Mouse (Mus musculus) heart, adult 2 months (tissue): ENCODE data around the gene Padi1.

Source experiments
- CTCF ChIP-seq: fragments of 200-600 bp; IDR thresholded peaks from 2 replicates; pipeline ENCODE4 v1.8.1; 2022; ENCODE audit warnings: antibody characterized with exemption, mild to moderate bottlenecking, moderate library complexity
- EP300 ChIP-seq: fragments of 200-500 bp; IDR thresholded peaks from 2 replicates; pipeline ENCODE4 v1.6.1; 2011; ENCODE audit warnings: low read depth, low read length, control low read depth; ENCODE audit not compliant: insufficient read depth
- POLR2A ChIP-seq: fragments of 200-500 bp; IDR thresholded peaks from 2 replicates; pipeline ENCODE4 v1.6.1; 2011; ENCODE audit warnings: mild to moderate bottlenecking, low read depth, low read length, control low read depth; ENCODE audit not compliant: insufficient read depth

- TF ChIP-seq POLR2A = no peak
- peak; percentile 59 for TF ChIP-seq CTCF
- TF ChIP-seq EP300 = no peak
Observed at GRCm38 (mm10) chr4:140821988-140822387, 23.6 kb downstream of the Padi1 start.
